Mouse (Mus musculus) brain, adult 2 months (tissue): ENCODE results near the gene Amn.

Experiments
- DNase-seq: peaks from one replicate; pipeline ENCODE4 v3.0.0; 2011; ENCODE audit warnings: low read depth, low spot score

Gene Amn

GRCm38 (mm10) chr12:111323423-111323822 is 52.5 kb downstream of the Amn start:
- DNase-seq = no peak

- peak; percentile 88 for DNase-seq
Measured at GRCm38 (mm10) chr12:111324536-111324935, 53.6 kb downstream of the Amn start.

GRCm38 (mm10) chr12:111324949-111325348 is 54.1 kb downstream of the Amn start:
- no peak for DNase-seq

- no peak for DNase-seq
Measured at GRCm38 (mm10) chr12:111325744-111326424, 55.0 kb downstream of the Amn start.
